Comparison of ENCODE assay signal across 26 mouse cellular contexts in the genomic region with DNA sequence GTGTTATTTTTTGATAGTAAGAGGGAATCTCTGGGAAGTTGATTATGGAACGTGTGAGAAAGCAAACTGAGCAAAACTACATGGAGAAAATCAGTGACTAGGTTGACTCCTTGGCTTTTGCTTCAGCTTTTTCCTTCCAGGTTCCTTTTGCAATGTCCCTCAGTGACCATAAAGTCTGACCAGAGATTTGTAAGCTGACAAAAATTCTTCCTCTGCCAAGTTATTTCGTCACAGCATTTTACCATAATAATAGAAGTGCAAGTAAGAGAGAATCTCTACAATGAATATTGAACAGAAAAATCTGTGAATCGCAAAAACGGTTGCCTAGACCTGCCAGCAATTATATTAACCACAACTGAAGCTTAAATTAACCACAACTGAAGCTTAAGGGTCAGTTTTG.
"Had no signal": no experiment of that assay in that cellular context is flagged by ENCODE, and none has a peak within 500 bp of the region (broad histone marks: within the 10 kb centered on the region; RNA-seq: fewer than 3 reads in every experiment).

No protein-coding gene starts in this region.

- H3K27me3 ChIP-seq: heart, embryonic 13.5 days; heart, embryonic 15.5 days; hindbrain, embryonic 12.5 days; intestine, embryonic 15.5 days; limb, embryonic 13.5 days; liver, embryonic 13.5 days had no signal

- H3K4me2 ChIP-seq: heart, embryonic 11.5 days; heart, embryonic 13.5 days; heart, embryonic 15.5 days; hindbrain, embryonic 12.5 days; hindbrain, embryonic 14.5 days; intestine, embryonic 15.5 days; limb, embryonic 13.5 days; liver, embryonic 11.5 days; liver, embryonic 13.5 days had no signal

- H3K9me3 ChIP-seq: heart, embryonic 13.5 days; heart, embryonic 15.5 days; hindbrain, embryonic 12.5 days; intestine, embryonic 15.5 days; limb, embryonic 13.5 days; liver, embryonic 13.5 days had no signal

- H3K27ac ChIP-seq: heart, adult 2 months; heart, embryonic 13.5 days; heart, embryonic 15.5 days; hindbrain, embryonic 12.5 days; hindbrain, embryonic 14.5 days; intestine, embryonic 15.5 days; layer of hippocampus, adult 2 months; left cerebral cortex, adult 2 months; limb, embryonic 13.5 days; liver, embryonic 13.5 days had no signal

- H3K36me3 ChIP-seq: heart, embryonic 13.5 days; heart, embryonic 15.5 days; hindbrain, embryonic 12.5 days; intestine, embryonic 15.5 days; limb, embryonic 13.5 days; liver, embryonic 13.5 days had no signal

- H3K9ac ChIP-seq: heart, embryonic 13.5 days; heart, embryonic 15.5 days; hindbrain, embryonic 12.5 days; hindbrain, embryonic 14.5 days; intestine, embryonic 15.5 days; limb, embryonic 13.5 days; liver, embryonic 13.5 days had no signal

- ATAC-seq: hindbrain, embryonic 16.5 days; inflammation-experienced regulatory T-cells, adult 6 months; intestine, embryonic 15.5 days; intestine, postnatal 0 days had no signal

- DNase-seq: gastrocnemius, postnatal 14 days; gastrocnemius, postnatal 36 days; heart, adult 11 months; heart, adult 2 months; heart, postnatal 14 days; heart, postnatal 36 days; kidney, adult 18-20 months; kidney, adult 8-10 months; kidney, postnatal 10 days; kidney, postnatal 25 days; kidney, postnatal 4 days; liver; liver, embryonic 13.5 days had no signal

- H3K4me1 ChIP-seq: heart, embryonic 13.5 days; heart, embryonic 15.5 days; hindbrain, embryonic 12.5 days; intestine, embryonic 15.5 days; liver, embryonic 13.5 days had no signal

- H3K4me3 ChIP-seq: heart, adult 2 months; heart, embryonic 13.5 days; heart, embryonic 15.5 days; hindbrain, embryonic 12.5 days; intestine, embryonic 15.5 days; layer of hippocampus, adult 2 months; left cerebral cortex, adult 2 months; limb, embryonic 13.5 days; liver, embryonic 13.5 days had no signal
